Mouse (Mus musculus) stomach, embryonic 14.5 days (tissue): ENCODE results near the gene Cnnm3. TPM values are rescaled to one million over a fixed set of nuclear protein-coding genes. Genes with fewer than 3 reads are reported as not detected.

Experiments used
- ATAC-seq: fragments of 200-750 bp; cut with Nextera tagmentation; 2 replicates; pipeline ENCODE4 v1.8.0; 2017; ENCODE audit warnings: low read depth, moderate TSS enrichment; ENCODE audit not compliant: insufficient number of reproducible peaks, insufficient read depth, low FRiP score
- H3K27ac ChIP-seq: fragments of 300-500 bp; sonication (generic); 2 replicates; pipeline ENCODE4 v1.5.1; 2014; ENCODE audit warnings: mild to moderate bottlenecking, low read length, moderate library complexity, mixed read lengths
- H3K27me3 ChIP-seq: fragments of 300-500 bp; sonication (generic); 2 replicates; pipeline ENCODE4 v1.6.1; 2014; ENCODE audit warnings: low read length, control low read depth, mixed read lengths; ENCODE audit not compliant: control insufficient read depth, insufficient read depth
- H3K36me3 ChIP-seq: fragments of 300-500 bp; sonication (generic); 2 replicates; pipeline ENCODE4 v1.6.1; 2014; ENCODE audit warnings: mild to moderate bottlenecking, control low read depth, low read length, moderate library complexity, mixed read lengths; ENCODE audit not compliant: control insufficient read depth, insufficient read depth
- H3K4me1 ChIP-seq: fragments of 300-500 bp; sonication (generic); 2 replicates; pipeline ENCODE4 v1.6.1; 2014; ENCODE audit warnings: low read length, control low read depth, mixed read lengths; ENCODE audit not compliant: control insufficient read depth, insufficient read depth
- H3K4me2 ChIP-seq: fragments of 300-500 bp; sonication (generic); replicated peaks from 2 replicates; pipeline ENCODE4 v1.6.1; 2014; ENCODE audit warnings: low read depth, low read length, control low read depth
- H3K4me3 ChIP-seq: fragments of 300-500 bp; sonication (generic); 2 replicates; pipeline ENCODE4 v1.5.1; 2014; ENCODE audit warnings: low read depth, low read length, control low read depth
- H3K9ac ChIP-seq: fragments of 300-500 bp; sonication (generic); replicated peaks from 2 replicates; pipeline ENCODE4 v1.6.1; 2014; ENCODE audit warnings: low read depth, mild to moderate bottlenecking, control low read depth, low read length, moderate library complexity, mixed read lengths
- H3K9me3 ChIP-seq: fragments of 300-500 bp; sonication (generic); 2 replicates; pipeline ENCODE4 v1.6.1; 2016; ENCODE audit warnings: low read depth, low read length, control low read depth; ENCODE audit not compliant: control insufficient read depth
- WGBS: fragments of 180-500 bp; shearing (Covaris S2); extraction: QIAGEN DNeasy Blood & Tissue Kit; methylation state at CpG from one replicate; pipeline ENCODE4 v1.1.7; 2014; 5-methylcytosine and 5-hydroxymethylcytosine counted together
- polyA plus RNA-seq: library from polyadenylated mRNA; unstranded; fragments of >200 nt; fragmentation: Nextera tagmentation; extraction: Ambion mirVana; gene quantifications from 2 replicates; pipeline ENCODE4 v1.2.1, GENCODE M21; 2014

Cnnm3 gene
- polyA plus RNA-seq: 6.2 and 8.4 TPM in 2 replicates

DNA sequence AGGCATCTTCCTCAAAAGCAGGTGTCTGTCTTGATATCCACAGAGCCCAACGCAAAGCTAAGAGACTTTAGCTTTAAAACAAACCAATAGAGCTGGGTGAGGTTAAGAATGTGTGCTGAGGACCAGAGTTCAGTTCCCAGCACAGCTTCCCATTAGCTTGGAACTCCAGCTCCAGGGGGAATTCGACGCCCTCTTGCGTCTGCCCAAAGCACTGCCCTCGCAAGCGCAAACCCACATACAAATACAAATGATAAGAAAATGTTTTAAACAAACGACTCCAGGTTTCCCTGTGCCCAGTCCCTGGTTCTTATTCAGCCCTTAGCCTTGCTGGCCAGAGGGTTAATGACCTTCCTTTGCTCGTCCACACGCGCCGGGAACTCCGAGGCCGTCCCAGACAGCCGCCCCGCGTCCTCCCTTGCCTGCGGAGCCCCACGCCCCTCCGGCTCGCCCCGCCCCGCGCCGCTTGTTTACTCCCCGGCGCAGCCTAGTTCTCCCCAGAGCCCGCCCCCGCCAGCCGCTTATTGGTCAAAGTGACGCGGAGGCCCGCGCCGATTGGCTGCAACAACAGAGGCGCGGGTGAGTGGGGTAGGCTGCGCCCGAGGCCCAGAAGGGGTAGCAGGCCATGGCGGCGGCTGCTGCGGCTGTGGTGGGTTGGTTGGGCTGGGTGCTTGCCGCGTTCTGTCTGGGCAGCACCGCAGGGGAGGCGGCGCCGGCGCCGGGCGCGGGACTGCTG lies at the start of gene Cnnm3:
Gene Cnnm3, plus strand, starts transcription at position 579 of the 733 bp plus-strand sequence.
- ATAC-seq: peak; percentile 98
- no peaks in the 10 kb centered on the region for H3K9me3 ChIP-seq
- H3K27ac ChIP-seq: peak within 1 kb of the TSS; percentile 99
- 1% methylated on average over 51 of the region's 51 CpGs for WGBS
- no peaks in the 10 kb centered on the region for H3K27me3 ChIP-seq
- peak within 1 kb of the TSS; percentile 96 for H3K4me2 ChIP-seq
- H3K9ac ChIP-seq: peak within 1 kb of the TSS; percentile 81
- peaks cover 5% of the 10 kb centered on the region; the same call in 1 of the 2 replicates for H3K36me3 ChIP-seq
- peaks cover 19% of the 10 kb centered on the region for H3K4me1 ChIP-seq
- peak within 1 kb of the TSS; percentile 82 for H3K4me3 ChIP-seq

DNA sequence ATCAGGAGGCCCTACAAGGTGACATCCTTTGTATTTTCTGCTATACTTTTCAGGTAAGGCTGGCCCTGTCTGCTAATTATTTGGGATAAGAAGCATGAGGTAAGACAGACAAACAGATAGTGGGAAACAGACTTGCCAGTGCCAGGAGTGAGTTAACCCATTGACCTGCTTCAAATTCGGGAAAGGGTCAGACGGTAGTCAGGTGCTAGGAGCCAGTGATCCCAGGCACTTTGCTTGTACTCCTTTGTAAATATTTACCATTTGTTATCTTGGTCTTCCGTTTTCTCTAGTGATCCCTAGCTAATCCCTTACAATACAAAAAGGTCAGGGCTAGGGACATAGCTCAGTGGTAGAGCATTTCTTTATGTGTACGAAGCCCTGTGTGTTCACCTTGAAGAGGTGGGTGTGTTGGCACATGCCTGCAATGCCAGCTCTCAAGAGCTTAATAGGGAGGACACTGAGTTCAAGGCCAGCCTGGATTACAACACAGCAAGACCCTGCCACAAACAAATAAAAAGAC lies 46.0 kb upstream of the Cnnm3 start:
- no peaks in the 10 kb centered on the region for H3K36me3 ChIP-seq

GRCm38 (mm10) chr1:36467446-36467845 lies 44.2 kb upstream of the Cnnm3 start:
- H3K4me3 ChIP-seq: no peak overlapping the region
- H3K4me2 ChIP-seq: no peak overlapping the region
- ATAC-seq: no peak
- no peak overlapping the region for H3K27ac ChIP-seq
- H3K36me3 ChIP-seq: no peaks in the 10 kb centered on the region
- peaks cover 5% of the 10 kb centered on the region; the same call in 1 of the 2 replicates for H3K4me1 ChIP-seq
- H3K27me3 ChIP-seq: no peaks in the 10 kb centered on the region
- no peak overlapping the region for H3K9ac ChIP-seq
- H3K9me3 ChIP-seq: no peaks in the 10 kb centered on the region
- WGBS: 55% methylated on average over 5 of the region's 5 CpGs

More for the DNA sequence above, 46.0 kb upstream of the Cnnm3 start:
- Histone ChIP-seq H3K4me2 (no peak overlapping the region), H3K4me3 (no peak overlapping the region), H3K9me3 (no peaks in the 10 kb centered on the region), H3K27ac (no peak overlapping the region), H3K27me3 (no peaks in the 10 kb centered on the region), H3K9ac (no peak overlapping the region), H3K4me1 (no peaks in the 10 kb centered on the region)
- no peak for ATAC-seq
- WGBS: 22% methylated on average over 4 of the region's 4 CpGs

DNA sequence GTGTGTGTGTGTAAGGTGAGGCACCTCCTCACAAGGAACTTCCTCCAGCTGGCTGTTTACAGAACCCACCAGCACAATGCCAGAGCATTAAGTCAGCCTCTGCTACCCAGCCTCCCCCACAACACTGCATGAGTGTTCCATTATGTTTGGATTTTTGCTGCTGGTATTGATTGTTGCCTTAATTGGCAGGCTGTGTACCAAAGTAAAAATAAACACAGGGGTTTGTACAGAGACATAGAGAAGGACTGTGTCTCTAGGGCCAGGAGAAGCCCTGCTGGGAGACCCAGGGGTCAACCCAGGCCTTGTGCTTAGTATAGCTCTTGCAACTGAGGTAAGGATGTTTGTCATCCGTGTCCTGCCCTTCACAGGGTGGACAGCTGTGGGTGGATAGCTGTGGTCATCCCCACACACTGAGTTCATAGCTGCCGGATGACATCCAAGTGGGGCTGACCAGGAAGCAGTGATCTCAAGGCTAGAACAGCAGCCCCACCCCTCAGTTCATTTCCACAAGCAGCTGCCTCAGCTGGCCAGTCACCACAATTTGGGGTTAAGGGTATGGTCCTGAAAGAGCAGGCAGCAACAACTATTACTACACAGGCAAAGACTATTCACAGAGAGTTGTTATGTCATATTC lies 41.7 kb upstream of the Cnnm3 start:
- no peak for ATAC-seq
- Histone ChIP-seq H3K27ac (no peak overlapping the region), H3K4me3 (no peak overlapping the region), H3K36me3 (no peaks in the 10 kb centered on the region), H3K9ac (no peak overlapping the region), H3K4me2 (no peak overlapping the region), H3K9me3 (no peaks in the 10 kb centered on the region), H3K4me1 (peaks cover 28% of the 10 kb centered on the region; the same call in 1 of the 2 replicates), H3K27me3 (no peaks in the 10 kb centered on the region)
- WGBS: 43% methylated on average over 2 of the region's 2 CpGs

DNA sequence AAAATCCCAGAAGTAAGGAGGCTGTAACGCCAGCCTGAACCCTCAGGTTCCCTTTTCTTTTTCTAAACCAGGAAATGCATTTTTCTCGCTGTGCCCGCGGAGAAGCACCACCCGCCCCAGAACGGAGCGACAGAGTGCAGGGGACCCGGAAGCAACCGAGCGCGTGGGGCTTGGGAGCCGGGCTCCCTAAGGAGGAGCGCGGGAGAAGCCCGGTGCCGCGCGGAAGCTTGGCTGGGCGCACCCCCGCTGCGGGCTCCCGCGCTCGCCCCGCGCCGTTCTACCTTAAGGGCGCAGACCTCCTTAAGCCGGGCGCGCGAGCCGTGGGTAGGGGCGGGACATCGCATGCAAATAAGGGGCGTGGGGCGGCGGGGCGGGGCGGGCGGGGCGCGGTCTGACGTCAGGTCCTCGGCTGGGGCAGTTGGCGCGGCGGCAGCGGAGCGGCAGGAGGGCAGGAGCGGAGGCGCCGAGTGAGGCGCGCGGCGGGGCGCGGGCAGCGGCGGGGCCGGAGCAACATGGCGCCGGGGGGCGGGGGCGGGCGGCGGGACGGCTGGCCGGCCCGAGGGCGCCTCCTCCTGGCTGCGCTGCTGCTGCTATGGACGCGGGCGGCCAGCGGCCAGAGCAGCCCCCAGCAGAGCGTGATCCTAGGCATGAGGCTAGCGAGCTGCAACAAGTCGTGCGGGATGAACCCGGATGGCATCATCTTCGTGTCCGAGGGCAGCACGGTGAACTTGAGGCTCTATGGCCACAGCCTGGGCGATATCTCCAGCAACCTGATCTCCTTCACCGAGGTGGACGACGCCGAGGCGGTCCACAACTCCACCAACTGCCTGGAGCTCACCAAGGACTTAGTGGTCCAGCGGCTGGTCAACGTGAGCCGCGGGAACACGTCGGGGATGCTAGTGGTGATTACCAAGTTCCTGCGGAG lies 40.2 kb upstream of the Cnnm3 start, which contains the start of gene Cnnm4:
Gene Cnnm4, plus strand, starts transcription at position 440 of the 925 bp plus-strand sequence.
- Histone ChIP-seq H3K4me3 (peak within 1 kb of the TSS; percentile 56), H3K9ac (peak within 1 kb of the TSS; percentile 55), H3K9me3 (no peaks in the 10 kb centered on the region), H3K4me2 (peak within 1 kb of the TSS; percentile 80), H3K27me3 (no peaks in the 10 kb centered on the region), H3K27ac (peak within 1 kb of the TSS; percentile 40; the same call in 1 of the 2 replicates), H3K4me1 (peaks cover 43% of the 10 kb centered on the region), H3K36me3 (no peaks in the 10 kb centered on the region)
- ATAC-seq: peak; percentile 91
- under 1% methylated on average over 66 of the region's 98 CpGs for WGBS

DNA sequence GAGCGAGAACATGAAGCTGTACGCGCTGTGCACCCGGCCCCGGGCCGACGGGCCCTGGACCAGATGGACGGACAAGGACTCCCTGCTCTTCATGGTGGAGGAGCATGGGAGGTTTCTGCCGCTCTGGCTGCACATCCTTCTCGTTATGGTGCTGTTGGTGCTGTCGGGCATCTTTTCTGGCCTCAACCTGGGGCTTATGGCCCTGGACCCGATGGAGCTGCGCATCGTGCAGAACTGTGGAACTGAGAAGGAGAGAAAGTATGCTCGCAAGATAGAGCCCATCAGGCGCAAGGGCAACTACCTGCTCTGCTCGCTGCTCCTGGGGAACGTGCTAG lies 39.6 kb upstream of the Cnnm3 start:
- peak overlapping the region; percentile 56 for H3K4me3 ChIP-seq
- peaks cover 46% of the 10 kb centered on the region for H3K4me1 ChIP-seq
- peak overlapping the region; percentile 80 for H3K4me2 ChIP-seq
- H3K27me3 ChIP-seq: no peaks in the 10 kb centered on the region
- peak; percentile 0; the same call in 1 of the 2 replicates for ATAC-seq
- H3K9ac ChIP-seq: peak overlapping the region; percentile 55
- WGBS: 17% methylated on average over 18 of the region's 18 CpGs
- H3K9me3 ChIP-seq: no peaks in the 10 kb centered on the region
- no peaks in the 10 kb centered on the region for H3K36me3 ChIP-seq
- no peak overlapping the region for H3K27ac ChIP-seq

GRCm38 (mm10) chr1:36473211-36473780 lies 38.4 kb upstream of the Cnnm3 start:
- Histone ChIP-seq H3K9ac (no peak overlapping the region), H3K36me3 (no peaks in the 10 kb centered on the region), H3K4me2 (peak overlapping the region; percentile 80), H3K27ac (no peak overlapping the region), H3K4me3 (0 out of 2 replicates have a peak overlapping the region, but pooled peaks have one; percentile 4), H3K27me3 (no peaks in the 10 kb centered on the region), H3K9me3 (no peaks in the 10 kb centered on the region), H3K4me1 (peaks cover 46% of the 10 kb centered on the region)
- no peak for ATAC-seq
- 75% methylated on average over 10 of the region's 10 CpGs for WGBS
